Mouse (Mus musculus) E14TG2a.4 (cell line): ENCODE measurements around the gene Chsy1.

Experiments used
- H3K27me3 ChIP-seq: 2 replicates; pipeline ENCODE4 v1.6.1; 2014; ENCODE audit warnings: low read length, control low read depth; ENCODE audit not compliant: insufficient read depth
- H3K36me3 ChIP-seq: 2 replicates; pipeline ENCODE4 v1.6.1; 2014; ENCODE audit warnings: low read length, control low read depth; ENCODE audit not compliant: insufficient read depth
- H3K4me1 ChIP-seq: replicated peaks from 2 replicates; pipeline ENCODE4 v1.6.1; 2014; ENCODE audit warnings: low read depth, low read length, control low read depth
- H3K4me3 ChIP-seq: replicated peaks from 2 replicates; pipeline ENCODE4 v1.5.1; 2014; ENCODE audit warnings: mild to moderate bottlenecking, low read length
- H3K9me3 ChIP-seq: 2 replicates; pipeline ENCODE4 v1.6.1; 2014; ENCODE audit warnings: low read length, control low read depth
- CTCF ChIP-seq: conservative IDR thresholded peaks from 2 replicates; pipeline ENCODE4 v1.5.1; 2014; ENCODE audit warnings: low read length
- NANOG ChIP-seq: IDR thresholded peaks from 2 replicates; pipeline ENCODE4 v1.6.1; 2014; ENCODE audit warnings: borderline replicate concordance, low read length, mixed read lengths
- POU5F1 ChIP-seq: IDR thresholded peaks from 2 replicates; pipeline ENCODE4 v1.6.1; 2014; ENCODE audit warnings: low read length, borderline replicate concordance

The Chsy1 gene

GRCm38 (mm10) chr7:66179711-66180110 is 70.4 kb downstream of the Chsy1 start:
- H3K36me3 ChIP-seq: peaks cover 3% of the 10 kb centered on the region
- TF ChIP-seq POU5F1 (no peak), CTCF (no peak), NANOG (no peak)
- no peak overlapping the region for H3K4me3 ChIP-seq
- 0 out of 2 replicates have a peak, but pooled peaks cover 5% of the 10 kb centered on the region for H3K27me3 ChIP-seq
- H3K9me3 ChIP-seq: no peaks in the 10 kb centered on the region
- peaks cover 10% of the 10 kb centered on the region for H3K4me1 ChIP-seq

GRCm38 (mm10) chr7:66180260-66180659 is 70.9 kb downstream of the Chsy1 start:
- Histone ChIP-seq H3K9me3 (no peaks in the 10 kb centered on the region), H3K4me3 (no peak overlapping the region), H3K36me3 (no peaks in the 10 kb centered on the region), H3K27me3 (0 out of 2 replicates have a peak, but pooled peaks cover 5% of the 10 kb centered on the region), H3K4me1 (peaks cover 8% of the 10 kb centered on the region)
- TF ChIP-seq CTCF: no peak
- no peak for TF ChIP-seq NANOG
- no peak for TF ChIP-seq POU5F1

- Histone ChIP-seq H3K4me1 (peaks cover 8% of the 10 kb centered on the region), H3K36me3 (no peaks in the 10 kb centered on the region), H3K9me3 (no peaks in the 10 kb centered on the region), H3K27me3 (0 out of 2 replicates have a peak, but pooled peaks cover 5% of the 10 kb centered on the region), H3K4me3 (no peak overlapping the region)
- no peak for TF ChIP-seq POU5F1
- TF ChIP-seq CTCF: no peak
- TF ChIP-seq NANOG: no peak
Observed at GRCm38 (mm10) chr7:66180711-66181365, 71.5 kb downstream of the Chsy1 start.

GRCm38 (mm10) chr7:66182075-66182715 is 72.9 kb downstream of the Chsy1 start:
- Histone ChIP-seq H3K36me3 (no peaks in the 10 kb centered on the region), H3K9me3 (no peaks in the 10 kb centered on the region), H3K4me3 (no peak overlapping the region), H3K27me3 (0 out of 2 replicates have a peak, but pooled peaks cover 5% of the 10 kb centered on the region), H3K4me1 (peaks cover 8% of the 10 kb centered on the region)
- TF ChIP-seq CTCF: no peak
- TF ChIP-seq NANOG: no peak
- TF ChIP-seq POU5F1: no peak

- H3K27me3 ChIP-seq: 0 out of 2 replicates have a peak, but pooled peaks cover 8% of the 10 kb centered on the region
- no peaks in the 10 kb centered on the region for H3K9me3 ChIP-seq
- H3K4me3 ChIP-seq: no peak overlapping the region
- H3K4me1 ChIP-seq: peaks cover 8% of the 10 kb centered on the region
- no peaks in the 10 kb centered on the region for H3K36me3 ChIP-seq
- TF ChIP-seq NANOG: no peak
Observed at GRCm38 (mm10) chr7:66183404-66183803, 74.1 kb downstream of the Chsy1 start.

GRCm38 (mm10) chr7:66184026-66184425 is 74.7 kb downstream of the Chsy1 start:
- H3K4me1 ChIP-seq: peaks cover 5% of the 10 kb centered on the region
- 0 out of 2 replicates have a peak, but pooled peaks cover 8% of the 10 kb centered on the region for H3K27me3 ChIP-seq
- no peak for TF ChIP-seq CTCF
- TF ChIP-seq POU5F1: no peak
- TF ChIP-seq NANOG: no peak
- H3K4me3 ChIP-seq: no peak overlapping the region
- no peaks in the 10 kb centered on the region for H3K9me3 ChIP-seq
- no peaks in the 10 kb centered on the region for H3K36me3 ChIP-seq

- 0 out of 2 replicates have a peak, but pooled peaks cover 4% of the 10 kb centered on the region for H3K27me3 ChIP-seq
- TF ChIP-seq NANOG (no peak), POU5F1 (no peak), CTCF (no peak)
- no peaks in the 10 kb centered on the region for H3K36me3 ChIP-seq
- no peaks in the 10 kb centered on the region for H3K9me3 ChIP-seq
- no peak overlapping the region for H3K4me3 ChIP-seq
- peaks cover 3% of the 10 kb centered on the region; the same call in 1 of the 2 replicates for H3K4me1 ChIP-seq
Observed at GRCm38 (mm10) chr7:66185370-66185769, 76.1 kb downstream of the Chsy1 start.

GRCm38 (mm10) chr7:66187581-66188231 is 78.4 kb downstream of the Chsy1 start:
- no peak for TF ChIP-seq POU5F1
- no peak for TF ChIP-seq NANOG
- no peak for TF ChIP-seq CTCF
- Histone ChIP-seq H3K36me3 (no peaks in the 10 kb centered on the region), H3K4me3 (no peak overlapping the region), H3K4me1 (peaks cover 3% of the 10 kb centered on the region; the same call in 1 of the 2 replicates), H3K9me3 (no peaks in the 10 kb centered on the region), H3K27me3 (0 out of 2 replicates have a peak, but pooled peaks cover 10% of the 10 kb centered on the region)
